Mouse (Mus musculus) hindbrain, embryonic 11.5 days (tissue): ENCODE data around the gene Npas3. TPM values are rescaled to one million over a fixed set of nuclear protein-coding genes. Genes with fewer than 3 reads are reported as not detected.
A peak's percentile ranks its signal among the peaks of the same experiment; 100 is the strongest.

Source experiments
- ATAC-seq: fragments of 200-750 bp; cut with Nextera tagmentation; 2 replicates; pipeline ENCODE4 v1.8.0; 2017; ENCODE audit warnings: mild to moderate bottlenecking, moderate TSS enrichment, moderate library complexity; ENCODE audit not compliant: low FRiP score
- DNase-seq: peaks from one replicate; pipeline ENCODE4 v3.0.0-alpha.2; 2015; ENCODE audit warnings: low spot score
- H3K27ac ChIP-seq: fragments of 300-500 bp; sonication (generic); 2 replicates; pipeline ENCODE4 v1.5.1; 2014; ENCODE audit warnings: mild to moderate bottlenecking, low read depth, low read length
- H3K27me3 ChIP-seq: fragments of 300-500 bp; sonication (generic); 2 replicates; pipeline ENCODE4 v1.6.1; 2014; ENCODE audit warnings: mild to moderate bottlenecking, low read length, moderate library complexity, mixed read lengths; ENCODE audit not compliant: control insufficient read depth, insufficient read depth
- H3K36me3 ChIP-seq: fragments of 300-500 bp; sonication (generic); 2 replicates; pipeline ENCODE4 v1.6.1; 2014; ENCODE audit warnings: mild to moderate bottlenecking, low read length, moderate library complexity, mixed read lengths; ENCODE audit not compliant: control insufficient read depth, insufficient read depth
- H3K4me1 ChIP-seq: fragments of 300-500 bp; sonication (generic); replicated peaks from 2 replicates; pipeline ENCODE4 v1.6.1; 2014; ENCODE audit warnings: low read length, mixed read lengths; ENCODE audit not compliant: control insufficient read depth, insufficient read depth
- H3K4me2 ChIP-seq: fragments of 300-500 bp; sonication (generic); replicated peaks from 2 replicates; pipeline ENCODE4 v1.6.1; 2014; ENCODE audit warnings: mild to moderate bottlenecking, low read depth, low read length
- H3K4me3 ChIP-seq: fragments of 300-500 bp; sonication (generic); 2 replicates; pipeline ENCODE4 v1.5.1; 2014; ENCODE audit warnings: low read depth, low read length
- H3K9ac ChIP-seq: fragments of 300-500 bp; sonication (generic); 2 replicates; pipeline ENCODE4 v1.6.1; 2014; ENCODE audit warnings: low read depth, low read length
- H3K9me3 ChIP-seq: fragments of 300-500 bp; sonication (generic); 2 replicates; pipeline ENCODE4 v1.6.1; 2016; ENCODE audit warnings: low read length; ENCODE audit not compliant: control insufficient read depth
- WGBS: fragments of 180-500 bp; shearing (Covaris S2); extraction: QIAGEN DNeasy Blood & Tissue Kit; methylation state at CpG from one replicate; pipeline ENCODE4 v1.1.7; 2014; 5-methylcytosine and 5-hydroxymethylcytosine counted together
- polyA plus RNA-seq: library from polyadenylated mRNA; unstranded; fragments of >200 nt; fragmentation: Nextera tagmentation; extraction: Ambion mirVana; gene quantifications from 2 replicates; pipeline ENCODE4 v1.2.1, GENCODE M21; 2014

Gene Npas3
- polyA plus RNA-seq, 1 experiment from 2014 or later: 19.7 TPM

DNA sequence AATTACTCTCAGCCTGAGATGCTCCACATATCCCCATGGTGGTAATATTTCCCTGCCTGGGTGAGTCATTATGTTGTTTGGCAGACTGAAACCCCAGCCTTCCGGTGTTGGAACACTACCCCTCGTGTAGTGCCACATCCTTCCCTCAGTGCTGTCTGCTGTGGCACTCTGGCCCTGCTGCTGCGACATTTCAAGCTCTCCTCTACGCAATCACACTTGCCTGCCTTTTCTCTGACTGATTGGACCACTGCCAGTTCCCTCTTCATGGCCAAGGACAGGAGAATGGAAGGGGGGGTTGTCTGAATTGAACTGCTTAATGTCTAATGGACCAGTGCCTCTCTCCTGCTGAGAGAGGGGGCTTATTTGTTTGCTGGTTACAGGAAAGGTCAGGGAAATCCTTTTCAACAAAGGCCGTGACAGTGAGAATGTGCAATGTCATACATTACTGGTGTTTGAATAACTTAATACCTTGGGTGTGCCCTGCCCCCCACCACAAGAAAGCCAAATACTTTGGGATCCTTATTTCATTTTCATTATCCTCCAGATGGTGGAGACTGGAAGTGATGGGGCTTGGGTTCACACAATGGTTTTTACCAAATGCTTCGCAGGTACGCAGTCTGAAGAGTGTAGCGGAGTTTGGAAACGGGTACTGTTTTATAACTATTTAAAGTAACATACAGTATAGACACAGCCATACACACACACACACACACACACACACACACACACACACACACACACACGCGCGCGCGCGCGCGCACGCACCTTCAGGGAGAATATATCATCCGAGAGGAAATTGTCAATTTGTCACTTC is 339.4 kb downstream of the Npas3 start:
- H3K27me3 ChIP-seq: no peaks in the 10 kb centered on the region
- H3K36me3 ChIP-seq: no peaks in the 10 kb centered on the region
- no peak overlapping the region for H3K4me2 ChIP-seq
- H3K9ac ChIP-seq: no peak overlapping the region
- 0 out of 2 replicates have a peak overlapping the region, but pooled peaks have one; percentile 33 for H3K27ac ChIP-seq
- DNase-seq (peak; percentile 46), ATAC-seq (peak; percentile 67)
- no peaks in the 10 kb centered on the region for H3K9me3 ChIP-seq
- WGBS: 73% methylated on average over 19 of the region's 19 CpGs
- H3K4me3 ChIP-seq: no peak overlapping the region
- H3K4me1 ChIP-seq: no peaks in the 10 kb centered on the region; the same call in 1 of the 2 replicates

DNA sequence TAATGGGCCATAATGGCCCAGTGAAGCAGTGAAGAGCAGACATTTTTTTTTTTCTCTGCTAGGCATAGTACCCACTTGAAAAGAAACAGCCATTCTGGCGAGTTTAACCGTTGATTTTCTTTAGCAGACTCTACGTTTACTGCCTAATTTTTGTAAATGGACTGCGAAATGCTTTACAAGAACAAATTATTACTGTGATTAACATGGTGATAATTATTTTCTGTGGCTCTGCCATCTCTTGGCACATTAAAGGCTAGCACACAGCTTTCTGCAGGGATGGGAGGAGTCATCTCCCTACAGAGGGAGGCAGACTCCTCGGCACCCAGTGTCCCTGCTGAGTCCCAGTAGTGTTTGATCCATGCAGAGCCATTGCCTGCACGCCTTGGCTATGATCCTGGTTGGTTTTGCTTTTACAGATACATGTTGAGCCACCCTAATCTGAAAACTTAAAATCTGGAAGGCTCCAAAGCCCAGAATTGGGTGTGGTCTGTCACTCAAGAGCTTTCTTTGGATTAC is 341.0 kb downstream of the Npas3 start:
- H3K9me3 ChIP-seq: no peaks in the 10 kb centered on the region
- H3K4me1 ChIP-seq: no peaks in the 10 kb centered on the region; the same call in 1 of the 2 replicates
- H3K27me3 ChIP-seq: no peaks in the 10 kb centered on the region
- no peak overlapping the region for H3K4me2 ChIP-seq
- H3K36me3 ChIP-seq: no peaks in the 10 kb centered on the region
- no peak for ATAC-seq
- no peak overlapping the region for H3K27ac ChIP-seq
- no peak for DNase-seq
- 69% methylated on average over 6 of the region's 6 CpGs for WGBS
- no peak overlapping the region for H3K9ac ChIP-seq
- H3K4me3 ChIP-seq: no peak overlapping the region

DNA sequence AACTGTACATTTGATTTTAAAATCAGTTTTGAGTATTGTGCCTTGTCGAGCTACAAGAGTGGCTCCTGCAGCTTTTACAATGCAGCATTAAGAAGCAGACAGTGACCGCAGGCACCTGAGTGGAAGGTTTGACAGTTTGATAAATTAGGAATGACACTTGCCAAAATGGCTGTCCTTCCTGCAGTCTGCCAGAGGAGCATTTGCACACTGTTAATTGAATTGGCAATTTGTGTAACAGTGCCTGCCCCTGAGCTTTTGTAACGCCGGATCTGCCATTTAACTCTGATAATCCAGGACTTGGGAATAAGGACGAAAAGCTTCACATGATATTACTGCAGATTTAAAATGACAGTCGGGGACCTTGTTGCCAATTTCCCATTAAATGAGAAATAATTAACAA is 357.2 kb downstream of the Npas3 start:
- Histone ChIP-seq H3K9me3 (no peaks in the 10 kb centered on the region), H3K27me3 (no peaks in the 10 kb centered on the region), H3K4me3 (no peak overlapping the region), H3K36me3 (no peaks in the 10 kb centered on the region), H3K4me1 (no peaks in the 10 kb centered on the region), H3K4me2 (no peak overlapping the region), H3K27ac (no peak overlapping the region), H3K9ac (no peak overlapping the region)
- 72% methylated on average over 6 of the region's 6 CpGs for WGBS
- DNase-seq (no peak), ATAC-seq (no peak)

DNA sequence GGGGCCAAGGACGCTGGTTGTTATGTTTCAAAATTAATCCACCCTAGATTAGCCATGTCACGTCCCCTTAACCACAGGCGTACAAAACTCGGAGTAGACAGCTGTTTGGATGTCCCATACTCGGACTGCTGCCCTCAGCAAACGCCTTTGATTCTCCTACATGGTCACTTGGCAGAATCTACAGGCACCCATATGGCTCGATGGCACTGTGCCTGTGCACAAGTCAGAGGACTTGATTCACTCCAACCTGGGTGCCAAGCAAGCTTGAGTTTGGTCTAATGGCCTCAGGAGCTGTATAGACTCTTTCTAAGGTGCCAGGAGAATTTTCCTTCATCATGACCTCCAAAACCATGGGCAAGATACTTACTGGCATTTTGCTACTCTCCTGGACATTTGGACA is 363.6 kb downstream of the Npas3 start:
- Histone ChIP-seq H3K4me1 (no peaks in the 10 kb centered on the region), H3K4me2 (no peak overlapping the region), H3K9me3 (no peaks in the 10 kb centered on the region), H3K36me3 (no peaks in the 10 kb centered on the region), H3K27ac (no peak overlapping the region), H3K4me3 (no peak overlapping the region), H3K27me3 (no peaks in the 10 kb centered on the region), H3K9ac (no peak overlapping the region)
- 95% methylated on average over 7 of the region's 7 CpGs for WGBS
- DNase-seq (no peak), ATAC-seq (no peak)

DNA sequence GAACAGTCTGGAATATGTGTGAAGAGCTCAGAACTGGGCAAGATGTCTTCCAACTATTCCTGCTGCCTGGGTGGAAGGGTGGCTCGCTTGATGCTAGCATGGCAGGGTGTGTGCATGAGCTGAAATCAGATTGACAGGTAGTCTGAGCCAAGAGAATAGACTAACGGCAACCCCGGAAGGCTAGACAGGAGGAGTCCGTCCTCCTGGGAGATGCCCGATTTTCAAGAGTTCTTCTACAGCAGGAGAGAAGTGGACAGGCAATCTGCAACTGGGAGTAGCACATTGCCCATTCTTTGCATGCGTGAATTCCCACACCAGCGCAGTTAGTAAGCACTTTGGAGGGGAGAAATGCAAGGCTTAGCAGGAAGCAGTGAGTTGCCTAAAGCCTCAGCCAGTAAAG is 372.8 kb downstream of the Npas3 start:
- no peaks in the 10 kb centered on the region for H3K36me3 ChIP-seq
- 62% methylated on average over 7 of the region's 7 CpGs for WGBS
- ATAC-seq: no peak
- DNase-seq: peak; percentile 23
- no peak overlapping the region for H3K9ac ChIP-seq
- H3K9me3 ChIP-seq: no peaks in the 10 kb centered on the region
- no peak overlapping the region for H3K27ac ChIP-seq
- no peaks in the 10 kb centered on the region for H3K4me1 ChIP-seq
- H3K27me3 ChIP-seq: no peaks in the 10 kb centered on the region
- H3K4me2 ChIP-seq: no peak overlapping the region
- H3K4me3 ChIP-seq: no peak overlapping the region

DNA sequence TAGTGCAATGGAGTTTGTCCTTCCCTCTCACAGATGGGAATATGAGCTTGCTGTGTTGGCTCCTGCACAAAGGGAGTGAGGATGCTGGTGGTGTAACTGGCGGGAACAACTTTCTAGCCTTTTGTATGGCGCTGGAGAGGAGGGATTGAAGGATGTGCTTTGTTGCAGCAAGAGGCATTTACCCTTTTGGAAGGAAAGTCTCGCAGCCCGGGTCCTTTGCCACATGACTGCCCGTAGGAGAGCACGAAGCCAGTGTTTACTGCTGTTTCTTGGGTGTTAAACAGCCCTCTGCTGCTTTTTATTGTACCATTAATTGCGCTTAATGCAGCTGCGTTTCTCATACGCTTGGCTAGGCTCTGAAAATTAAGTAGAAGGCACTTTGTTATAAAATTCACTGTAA is 375.3 kb downstream of the Npas3 start:
- Histone ChIP-seq H3K9me3 (no peaks in the 10 kb centered on the region), H3K4me1 (no peaks in the 10 kb centered on the region), H3K27ac (no peak overlapping the region), H3K4me2 (no peak overlapping the region), H3K9ac (no peak overlapping the region), H3K4me3 (no peak overlapping the region), H3K36me3 (no peaks in the 10 kb centered on the region), H3K27me3 (no peaks in the 10 kb centered on the region)
- 47% methylated on average over 9 of the region's 9 CpGs for WGBS
- no peak for ATAC-seq
- DNase-seq: peak; percentile 31

DNA sequence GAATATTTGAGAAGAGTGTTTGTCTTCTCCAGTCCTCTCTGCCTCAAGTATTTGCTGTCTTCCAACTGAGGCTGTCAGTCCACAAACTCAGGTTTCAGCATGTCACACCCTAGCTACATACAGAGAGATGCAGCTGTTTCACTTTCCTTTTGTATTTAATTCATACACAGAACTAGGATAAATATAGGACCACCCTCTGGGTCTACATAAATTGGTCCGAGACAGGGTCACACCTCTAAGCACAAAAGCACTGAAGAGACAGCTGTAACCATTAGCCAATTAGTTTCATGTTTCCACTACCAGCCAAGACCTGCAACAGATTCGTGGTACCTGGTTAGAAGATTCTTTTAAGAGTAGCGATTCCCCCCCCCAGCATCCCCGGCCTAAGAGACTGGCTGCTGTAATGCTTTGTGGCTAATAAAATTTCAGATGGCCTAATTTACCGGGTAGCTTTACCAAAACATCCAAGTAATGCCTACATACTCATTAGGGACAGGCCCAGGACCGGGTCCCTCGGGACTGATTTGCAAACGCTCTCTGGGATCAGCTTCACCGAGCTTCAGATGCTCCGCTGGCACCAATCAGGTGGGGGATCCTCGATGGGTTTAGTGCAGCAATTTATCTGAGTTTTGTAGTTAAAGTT is 376.0 kb downstream of the Npas3 start:
- Histone ChIP-seq H3K27me3 (no peaks in the 10 kb centered on the region), H3K27ac (no peak overlapping the region), H3K4me2 (no peak overlapping the region), H3K4me1 (no peaks in the 10 kb centered on the region), H3K9me3 (no peaks in the 10 kb centered on the region), H3K4me3 (no peak overlapping the region), H3K9ac (no peak overlapping the region), H3K36me3 (no peaks in the 10 kb centered on the region)
- peak; percentile 25 for DNase-seq
- no peak for ATAC-seq
- WGBS: 61% methylated on average over 11 of the region's 11 CpGs

DNA sequence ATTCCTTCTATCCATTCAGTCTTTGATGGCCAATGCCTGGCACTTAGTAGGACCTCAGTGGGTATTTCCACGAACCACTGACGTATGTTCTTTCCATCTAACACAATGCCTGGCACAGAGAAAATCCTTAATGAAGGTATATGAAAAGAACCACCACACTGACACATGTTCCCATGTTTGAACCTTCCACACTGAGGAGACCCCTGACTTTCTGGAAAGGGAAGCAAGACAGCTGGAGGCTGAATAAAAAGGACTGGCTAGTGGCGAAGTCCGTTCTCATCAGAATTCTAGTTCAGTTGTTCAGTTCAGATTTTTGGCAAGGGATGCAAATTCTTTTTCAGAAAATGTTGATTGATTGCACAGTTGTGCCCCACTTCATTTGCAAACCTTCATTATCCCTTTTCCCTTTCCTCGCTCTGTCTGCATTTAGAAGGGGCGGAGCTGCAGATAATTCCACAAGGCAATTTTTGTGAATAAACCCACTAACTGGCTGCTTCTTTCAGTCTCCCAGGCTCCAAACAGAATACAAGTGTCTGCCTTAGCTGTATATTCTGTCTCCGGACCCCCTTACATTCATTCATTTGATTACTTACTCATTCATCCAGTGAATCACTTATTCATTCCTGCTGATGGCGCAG is 381.1 kb downstream of the Npas3 start:
- H3K9ac ChIP-seq: no peak overlapping the region
- 81% methylated on average over 8 of the region's 8 CpGs for WGBS
- ATAC-seq (no peak), DNase-seq (no peak)
- no peaks in the 10 kb centered on the region for H3K36me3 ChIP-seq
- H3K4me2 ChIP-seq: no peak overlapping the region
- no peaks in the 10 kb centered on the region for H3K9me3 ChIP-seq
- H3K27me3 ChIP-seq: no peaks in the 10 kb centered on the region
- H3K4me1 ChIP-seq: no peaks in the 10 kb centered on the region; the same call in 1 of the 2 replicates
- H3K4me3 ChIP-seq: no peak overlapping the region
- H3K27ac ChIP-seq: no peak overlapping the region
